Mouse (Mus musculus): ENCODE data around the gene Zdhhc6. TPM values are rescaled to one million over a fixed set of nuclear protein-coding genes. Genes with fewer than 3 reads are reported as not detected.
A peak's percentile ranks its signal among the peaks of the same experiment; 100 is the strongest.

Zdhhc6 gene
- polyA plus RNA-seq (2014; fragmentation: Nextera tagmentation; extraction: Ambion mirVana) = 104 and 106 TPM in 2 replicates

GRCm38 (mm10) chr19:55315452-55316108 lies at the start of gene Zdhhc6:
Gene Zdhhc6, minus strand, starts transcription at chr19:55316032.
- peak within 1 kb of the TSS; percentile 84 for H3K4me2 ChIP-seq (ENCODE audit: low read depth, low read length)
- H3K4me3 ChIP-seq (ENCODE audit: low read depth, low read length) = peak within 1 kb of the TSS; percentile 86
- H3K9me3 ChIP-seq (replicated peaks; ENCODE audit: control insufficient read depth, low read length) = no peaks in the 10 kb centered on the region
- no peaks in the 10 kb centered on the region; the same call in 1 of the 2 replicates for H3K4me1 ChIP-seq (ENCODE audit: control insufficient read depth, insufficient read depth, low read length)
- no peaks in the 10 kb centered on the region for H3K27me3 ChIP-seq (ENCODE audit: control insufficient read depth, insufficient read depth, low read length)
- peak; percentile 75 for ATAC-seq (replicated peaks; ENCODE audit: insufficient number of reproducible peaks, low FRiP score, low TSS enrichment, low read depth)
- under 1% methylated on average over 60 of the region's 60 CpGs for WGBS
- H3K27ac ChIP-seq (replicated peaks; ENCODE audit: low read depth, low read length) = peak within 1 kb of the TSS; percentile 71
- no peaks in the 10 kb centered on the region; the same call in 1 of the 2 replicates for H3K36me3 ChIP-seq (replicated peaks; ENCODE audit: control insufficient read depth, insufficient read depth, low read depth, low read length)
- peak within 1 kb of the TSS; percentile 90 for H3K9ac ChIP-seq (replicated peaks; ENCODE audit: low read length)
- peak; percentile 79 for DNase-seq (ENCODE audit: low spot score)

GRCm38 (mm10) chr19:55362606-55363005 lies 46.8 kb upstream of the Zdhhc6 start:
- Histone ChIP-seq H3K36me3 (replicated peaks; ENCODE audit: control insufficient read depth, insufficient read depth, low read depth, low read length) (no peaks in the 10 kb centered on the region), H3K9ac (replicated peaks; ENCODE audit: low read length) (no peak overlapping the region), H3K27me3 (ENCODE audit: control insufficient read depth, insufficient read depth, low read length) (no peaks in the 10 kb centered on the region), H3K4me2 (ENCODE audit: low read depth, low read length) (no peak overlapping the region), H3K4me3 (ENCODE audit: low read depth, low read length) (no peak overlapping the region), H3K27ac (replicated peaks; ENCODE audit: low read depth, low read length) (no peak overlapping the region), H3K9me3 (replicated peaks; ENCODE audit: control insufficient read depth, low read length) (no peaks in the 10 kb centered on the region), H3K4me1 (ENCODE audit: control insufficient read depth, insufficient read depth, low read length) (no peaks in the 10 kb centered on the region)
- 97% methylated on average over 9 of the region's 9 CpGs for WGBS
- ATAC-seq (replicated peaks; ENCODE audit: insufficient number of reproducible peaks, low FRiP score, low TSS enrichment, low read depth) = no peak
- no peak for DNase-seq (ENCODE audit: low spot score)

- H3K9me3 ChIP-seq (replicated peaks; ENCODE audit: control insufficient read depth, low read length) = no peaks in the 10 kb centered on the region
- H3K4me1 ChIP-seq (ENCODE audit: control insufficient read depth, insufficient read depth, low read length) = no peaks in the 10 kb centered on the region; the same call in 1 of the 2 replicates
- ATAC-seq (replicated peaks; ENCODE audit: insufficient number of reproducible peaks, low FRiP score, low TSS enrichment, low read depth) (no peak), DNase-seq (ENCODE audit: low spot score) (peak; percentile 11)
- H3K9ac ChIP-seq (replicated peaks; ENCODE audit: low read length) = no peak overlapping the region
- H3K36me3 ChIP-seq (replicated peaks; ENCODE audit: control insufficient read depth, insufficient read depth, low read depth, low read length) = no peaks in the 10 kb centered on the region
- H3K4me3 ChIP-seq (ENCODE audit: low read depth, low read length) = no peak overlapping the region
- no peak overlapping the region for H3K27ac ChIP-seq (replicated peaks; ENCODE audit: low read depth, low read length)
- H3K27me3 ChIP-seq (ENCODE audit: control insufficient read depth, insufficient read depth, low read length) = no peaks in the 10 kb centered on the region
- 69% methylated on average over 9 of the region's 9 CpGs for WGBS
- no peak overlapping the region for H3K4me2 ChIP-seq (ENCODE audit: low read depth, low read length)
These were observed 35.0 kb upstream of the Zdhhc6 start for GRCm38 (mm10) chr19:55350673-55351378.

GRCm38 (mm10) chr19:55348187-55348586 lies 32.4 kb upstream of the Zdhhc6 start:
- Histone ChIP-seq H3K9ac (replicated peaks; ENCODE audit: low read length) (no peak overlapping the region), H3K4me1 (ENCODE audit: control insufficient read depth, insufficient read depth, low read length) (no peaks in the 10 kb centered on the region; the same call in 1 of the 2 replicates), H3K27me3 (ENCODE audit: control insufficient read depth, insufficient read depth, low read length) (no peaks in the 10 kb centered on the region), H3K9me3 (replicated peaks; ENCODE audit: control insufficient read depth, low read length) (no peaks in the 10 kb centered on the region), H3K36me3 (replicated peaks; ENCODE audit: control insufficient read depth, insufficient read depth, low read depth, low read length) (no peaks in the 10 kb centered on the region), H3K4me2 (ENCODE audit: low read depth, low read length) (no peak overlapping the region), H3K4me3 (ENCODE audit: low read depth, low read length) (no peak overlapping the region), H3K27ac (replicated peaks; ENCODE audit: low read depth, low read length) (no peak overlapping the region)
- no peak for DNase-seq (ENCODE audit: low spot score)
- WGBS = 86% methylated on average over 3 of the region's 3 CpGs
- no peak for ATAC-seq (replicated peaks; ENCODE audit: insufficient number of reproducible peaks, low FRiP score, low TSS enrichment, low read depth)

GRCm38 (mm10) chr19:55343274-55343673 lies 27.4 kb upstream of the Zdhhc6 start:
- DNase-seq (ENCODE audit: low spot score) = no peak
- Histone ChIP-seq H3K4me2 (ENCODE audit: low read depth, low read length) (no peak overlapping the region), H3K9me3 (replicated peaks; ENCODE audit: control insufficient read depth, low read length) (no peaks in the 10 kb centered on the region), H3K27me3 (ENCODE audit: control insufficient read depth, insufficient read depth, low read length) (no peaks in the 10 kb centered on the region), H3K36me3 (replicated peaks; ENCODE audit: control insufficient read depth, insufficient read depth, low read depth, low read length) (no peaks in the 10 kb centered on the region), H3K27ac (replicated peaks; ENCODE audit: low read depth, low read length) (no peak overlapping the region), H3K4me1 (ENCODE audit: control insufficient read depth, insufficient read depth, low read length) (no peaks in the 10 kb centered on the region), H3K4me3 (ENCODE audit: low read depth, low read length) (no peak overlapping the region), H3K9ac (replicated peaks; ENCODE audit: low read length) (no peak overlapping the region)
- no peak for ATAC-seq (replicated peaks; ENCODE audit: insufficient number of reproducible peaks, low FRiP score, low TSS enrichment, low read depth)
- 88% methylated on average over 9 of the region's 9 CpGs for WGBS

- ATAC-seq (replicated peaks; ENCODE audit: insufficient number of reproducible peaks, low FRiP score, low TSS enrichment, low read depth) = no peak
- no peaks in the 10 kb centered on the region for H3K9me3 ChIP-seq (replicated peaks; ENCODE audit: control insufficient read depth, low read length)
- H3K4me2 ChIP-seq (ENCODE audit: low read depth, low read length) = no peak overlapping the region
- no peak overlapping the region for H3K27ac ChIP-seq (replicated peaks; ENCODE audit: low read depth, low read length)
- H3K27me3 ChIP-seq (ENCODE audit: control insufficient read depth, insufficient read depth, low read length) = no peaks in the 10 kb centered on the region
- 91% methylated on average over 7 of the region's 7 CpGs for WGBS
- no peaks in the 10 kb centered on the region for H3K4me1 ChIP-seq (ENCODE audit: control insufficient read depth, insufficient read depth, low read length)
- no peaks in the 10 kb centered on the region for H3K36me3 ChIP-seq (replicated peaks; ENCODE audit: control insufficient read depth, insufficient read depth, low read depth, low read length)
- H3K9ac ChIP-seq (replicated peaks; ENCODE audit: low read length) = no peak overlapping the region
- DNase-seq (ENCODE audit: low spot score) = no peak
- no peak overlapping the region for H3K4me3 ChIP-seq (ENCODE audit: low read depth, low read length)
These were observed 26.6 kb upstream of the Zdhhc6 start for GRCm38 (mm10) chr19:55342423-55342822.

GRCm38 (mm10) chr19:55341377-55341776 lies 25.5 kb upstream of the Zdhhc6 start:
- ATAC-seq (replicated peaks; ENCODE audit: insufficient number of reproducible peaks, low FRiP score, low TSS enrichment, low read depth) (no peak), DNase-seq (ENCODE audit: low spot score) (no peak)
- Histone ChIP-seq H3K36me3 (replicated peaks; ENCODE audit: control insufficient read depth, insufficient read depth, low read depth, low read length) (no peaks in the 10 kb centered on the region), H3K27me3 (ENCODE audit: control insufficient read depth, insufficient read depth, low read length) (no peaks in the 10 kb centered on the region), H3K9ac (replicated peaks; ENCODE audit: low read length) (no peak overlapping the region), H3K27ac (replicated peaks; ENCODE audit: low read depth, low read length) (no peak overlapping the region), H3K4me3 (ENCODE audit: low read depth, low read length) (no peak overlapping the region), H3K9me3 (replicated peaks; ENCODE audit: control insufficient read depth, low read length) (no peaks in the 10 kb centered on the region), H3K4me1 (ENCODE audit: control insufficient read depth, insufficient read depth, low read length) (no peaks in the 10 kb centered on the region), H3K4me2 (ENCODE audit: low read depth, low read length) (no peak overlapping the region)
- 75% methylated on average over 3 of the region's 3 CpGs for WGBS

GRCm38 (mm10) chr19:55340521-55340920 lies 24.7 kb upstream of the Zdhhc6 start:
- 93% methylated on average over 6 of the region's 6 CpGs for WGBS
- no peak for DNase-seq (ENCODE audit: low spot score)

More at GRCm38 (mm10) chr19:55340521-55340920, 24.7 kb upstream of the Zdhhc6 start:
- no peaks in the 10 kb centered on the region for H3K4me1 ChIP-seq (ENCODE audit: control insufficient read depth, insufficient read depth, low read length)
- H3K4me3 ChIP-seq (ENCODE audit: low read depth, low read length) = no peak overlapping the region
- no peaks in the 10 kb centered on the region for H3K27me3 ChIP-seq (ENCODE audit: control insufficient read depth, insufficient read depth, low read length)
- no peaks in the 10 kb centered on the region for H3K9me3 ChIP-seq (replicated peaks; ENCODE audit: control insufficient read depth, low read length)
- no peak overlapping the region for H3K27ac ChIP-seq (replicated peaks; ENCODE audit: low read depth, low read length)
- no peak overlapping the region for H3K4me2 ChIP-seq (ENCODE audit: low read depth, low read length)
- no peaks in the 10 kb centered on the region for H3K36me3 ChIP-seq (replicated peaks; ENCODE audit: control insufficient read depth, insufficient read depth, low read depth, low read length)
- H3K9ac ChIP-seq (replicated peaks; ENCODE audit: low read length) = no peak overlapping the region
- no peak for ATAC-seq (replicated peaks; ENCODE audit: insufficient number of reproducible peaks, low FRiP score, low TSS enrichment, low read depth)
